Mouse (Mus musculus) intestine, embryonic 16.5 days (tissue): Measurements from ENCODE around the gene Islr2. TPM values are rescaled to one million over a fixed set of nuclear protein-coding genes. Genes with fewer than 3 reads are reported as not detected.

Experiments
- ATAC-seq: fragments of 200-750 bp; cut with Nextera tagmentation; 2 replicates; pipeline ENCODE4 v1.8.0; 2017; ENCODE audit warnings: moderate TSS enrichment, moderate library complexity
- H3K27ac ChIP-seq: fragments of 300-500 bp; sonication (generic); 2 replicates; pipeline ENCODE4 v1.5.1; 2014; ENCODE audit warnings: mild to moderate bottlenecking, low read length
- H3K27me3 ChIP-seq: fragments of 300-500 bp; sonication (generic); replicated peaks from 2 replicates; pipeline ENCODE4 v1.6.1; 2014; ENCODE audit warnings: low read length, control low read depth, mixed read lengths; ENCODE audit not compliant: control insufficient read depth, insufficient read depth
- H3K36me3 ChIP-seq: fragments of 300-500 bp; sonication (generic); 2 replicates; pipeline ENCODE4 v1.6.1; 2014; ENCODE audit warnings: low read length, control low read depth; ENCODE audit not compliant: control insufficient read depth, insufficient read depth
- H3K4me1 ChIP-seq: fragments of 300-500 bp; sonication (generic); 2 replicates; pipeline ENCODE4 v1.6.1; 2014; ENCODE audit warnings: low read length, control low read depth, mixed read lengths; ENCODE audit not compliant: control insufficient read depth, insufficient read depth
- H3K4me2 ChIP-seq: fragments of 300-500 bp; sonication (generic); 2 replicates; pipeline ENCODE4 v1.6.1; 2014; ENCODE audit warnings: low read depth, low read length, control low read depth
- H3K4me3 ChIP-seq: fragments of 300-500 bp; sonication (generic); 2 replicates; pipeline ENCODE4 v1.5.1; 2014; ENCODE audit warnings: mild to moderate bottlenecking, low read length
- H3K9ac ChIP-seq: fragments of 300-500 bp; sonication (generic); 2 replicates; pipeline ENCODE4 v1.6.1; 2014; ENCODE audit warnings: low read depth, low read length
- H3K9me3 ChIP-seq: fragments of 300-500 bp; sonication (generic); 2 replicates; pipeline ENCODE4 v1.6.1; 2016; ENCODE audit warnings: low read length, control low read depth; ENCODE audit not compliant: control insufficient read depth
- WGBS: fragments of 180-500 bp; shearing (Covaris S2); extraction: QIAGEN DNeasy Blood & Tissue Kit; methylation state at CpG from one replicate; pipeline ENCODE4 v1.1.7; 2014; 5-methylcytosine and 5-hydroxymethylcytosine counted together
- polyA plus RNA-seq: library from polyadenylated mRNA; unstranded; fragments of >200 nt; fragmentation: Nextera tagmentation; extraction: Ambion mirVana; gene quantifications from 2 replicates; pipeline ENCODE4 v1.2.1, GENCODE M21; 2015

Gene Islr2
- polyA plus RNA-seq, 1 experiment from 2014 or later, result 0.83 TPM

- no peak overlapping the region for H3K4me2 ChIP-seq
- no peak for ATAC-seq
- no peaks in the 10 kb centered on the region for H3K9me3 ChIP-seq
- H3K4me1 ChIP-seq, result no peaks in the 10 kb centered on the region
- H3K36me3 ChIP-seq, result peaks cover 9% of the 10 kb centered on the region
- H3K27ac ChIP-seq, result no peak overlapping the region
- H3K9ac ChIP-seq, result no peak overlapping the region
- WGBS, result 67% methylated on average over 9 of the region's 9 CpGs
- H3K4me3 ChIP-seq, result no peak overlapping the region
- H3K27me3 ChIP-seq, result no peaks in the 10 kb centered on the region
Observed at GRCm38 (mm10) chr9:58225915-58226913, 22.1 kb upstream of the Islr2 start.

GRCm38 (mm10) chr9:58224356-58224755, 20.2 kb upstream of the Islr2 start:
- WGBS, result 87% methylated on average over 2 of the region's 2 CpGs
- Histone ChIP-seq H3K9me3 (no peaks in the 10 kb centered on the region), H3K27me3 (no peaks in the 10 kb centered on the region), H3K4me3 (no peak overlapping the region), H3K36me3 (peaks cover 2% of the 10 kb centered on the region; the same call in 1 of the 2 replicates), H3K4me2 (no peak overlapping the region), H3K27ac (no peak overlapping the region), H3K4me1 (no peaks in the 10 kb centered on the region), H3K9ac (no peak overlapping the region)
- no peak for ATAC-seq

- H3K27ac ChIP-seq, result no peak overlapping the region
- H3K36me3 ChIP-seq, result no peaks in the 10 kb centered on the region
- no peaks in the 10 kb centered on the region for H3K27me3 ChIP-seq
- H3K4me3 ChIP-seq, result no peak overlapping the region
- H3K4me1 ChIP-seq, result no peaks in the 10 kb centered on the region
- 70% methylated on average over 24 of the region's 24 CpGs for WGBS
- no peak overlapping the region for H3K4me2 ChIP-seq
- H3K9ac ChIP-seq, result no peak overlapping the region
- no peak for ATAC-seq
- no peaks in the 10 kb centered on the region for H3K9me3 ChIP-seq
Observed at GRCm38 (mm10) chr9:58220218-58220903, 16.2 kb upstream of the Islr2 start.

GRCm38 (mm10) chr9:58218539-58218938, 14.4 kb upstream of the Islr2 start:
- WGBS, result 88% methylated on average over 3 of the region's 3 CpGs
- peaks cover 7% of the 10 kb centered on the region for H3K4me1 ChIP-seq

GRCm38 (mm10) chr9:58216402-58216801, 12.3 kb upstream of the Islr2 start:
- ATAC-seq, result no peak
- H3K27me3 ChIP-seq, result no peaks in the 10 kb centered on the region
- H3K4me2 ChIP-seq, result no peak overlapping the region
- H3K9ac ChIP-seq, result no peak overlapping the region
- WGBS, result 57% methylated on average over 6 of the region's 6 CpGs
- no peak overlapping the region for H3K4me3 ChIP-seq
- H3K4me1 ChIP-seq, result peaks cover 10% of the 10 kb centered on the region
- no peaks in the 10 kb centered on the region for H3K9me3 ChIP-seq
- H3K36me3 ChIP-seq, result no peaks in the 10 kb centered on the region
- H3K27ac ChIP-seq, result no peak overlapping the region

More at GRCm38 (mm10) chr9:58218539-58218938, 14.4 kb upstream of the Islr2 start:
- Histone ChIP-seq H3K4me3 (no peak overlapping the region), H3K9ac (no peak overlapping the region), H3K9me3 (no peaks in the 10 kb centered on the region), H3K36me3 (no peaks in the 10 kb centered on the region), H3K4me2 (no peak overlapping the region), H3K27me3 (no peaks in the 10 kb centered on the region), H3K27ac (no peak overlapping the region)
- no peak for ATAC-seq

- Histone ChIP-seq H3K27ac (no peak overlapping the region), H3K36me3 (no peaks in the 10 kb centered on the region), H3K4me1 (peaks cover 10% of the 10 kb centered on the region), H3K27me3 (no peaks in the 10 kb centered on the region), H3K9ac (no peak overlapping the region), H3K4me2 (no peak overlapping the region), H3K4me3 (no peak overlapping the region), H3K9me3 (no peaks in the 10 kb centered on the region)
- WGBS, result 44% methylated on average over 8 of the region's 8 CpGs
- ATAC-seq, result no peak
Observed at GRCm38 (mm10) chr9:58214519-58215180, 10.5 kb upstream of the Islr2 start.

GRCm38 (mm10) chr9:58213865-58214264, 9.7 kb upstream of the Islr2 start:
- Histone ChIP-seq H3K4me1 (peaks cover 10% of the 10 kb centered on the region), H3K9ac (no peak overlapping the region), H3K4me2 (no peak overlapping the region), H3K27me3 (no peaks in the 10 kb centered on the region), H3K4me3 (no peak overlapping the region), H3K9me3 (no peaks in the 10 kb centered on the region), H3K36me3 (no peaks in the 10 kb centered on the region), H3K27ac (no peak overlapping the region)
- peak; percentile 73 for ATAC-seq
- WGBS, result 11% methylated on average over 5 of the region's 5 CpGs

- 51% methylated on average over 5 of the region's 5 CpGs for WGBS
- H3K9me3 ChIP-seq, result no peaks in the 10 kb centered on the region
- ATAC-seq, result no peak
- H3K4me3 ChIP-seq, result no peak overlapping the region
- no peaks in the 10 kb centered on the region for H3K36me3 ChIP-seq
- H3K4me2 ChIP-seq, result no peak overlapping the region
- no peaks in the 10 kb centered on the region for H3K27me3 ChIP-seq
- H3K9ac ChIP-seq, result no peak overlapping the region
- peaks cover 10% of the 10 kb centered on the region for H3K4me1 ChIP-seq
- H3K27ac ChIP-seq, result no peak overlapping the region
Observed at GRCm38 (mm10) chr9:58213377-58213776, 9.3 kb upstream of the Islr2 start.

- WGBS, result 77% methylated on average over 2 of the region's 2 CpGs
- ATAC-seq, result no peak
- H3K4me2 ChIP-seq, result no peak overlapping the region
- H3K4me1 ChIP-seq, result peaks cover 10% of the 10 kb centered on the region
- no peak overlapping the region for H3K4me3 ChIP-seq
- no peaks in the 10 kb centered on the region for H3K9me3 ChIP-seq
- no peaks in the 10 kb centered on the region for H3K27me3 ChIP-seq
- no peak overlapping the region for H3K9ac ChIP-seq
- no peak overlapping the region for H3K27ac ChIP-seq
- H3K36me3 ChIP-seq, result no peaks in the 10 kb centered on the region
Observed at GRCm38 (mm10) chr9:58210304-58210627, 6.1 kb upstream of the Islr2 start.
